Mouse (Mus musculus) bone marrow macrophage, adult 2 months (primary cell): ENCODE measurements around the gene Serinc5. TPM values are rescaled to one million over a fixed set of nuclear protein-coding genes. Genes with fewer than 3 reads are reported as not detected.

Source experiments
- H3K27ac ChIP-seq: 2 replicates; pipeline ENCODE4 v1.5.1; 2012; ENCODE audit warnings: low read depth, low read length; ENCODE audit not compliant: insufficient read depth
- H3K4me1 ChIP-seq: 2 replicates; pipeline ENCODE4 v1.6.1; 2012; ENCODE audit warnings: low read length; ENCODE audit not compliant: control insufficient read depth, insufficient read depth
- H3K4me3 ChIP-seq: 2 replicates; pipeline ENCODE4 v1.5.1; 2012; ENCODE audit warnings: mild to moderate bottlenecking, low read length, moderate library complexity; ENCODE audit not compliant: insufficient read depth
- CTCF ChIP-seq: IDR thresholded peaks from 2 replicates; pipeline ENCODE4 v1.5.1; 2012; ENCODE audit warnings: low read depth, mild to moderate bottlenecking, low read length, moderate library complexity
- POLR2A ChIP-seq: IDR thresholded peaks from 2 replicates; pipeline ENCODE4 v1.6.1; 2012; ENCODE audit warnings: mild to moderate bottlenecking, low read depth, low read length, borderline replicate concordance
- polyA plus RNA-seq: library from polyadenylated mRNA; stranded (reverse); fragments of >200 nt; gene quantifications from 2 replicates; pipeline ENCODE4 v1.2.4, GENCODE M21; 2012; ENCODE audit not compliant: missing spikeins, insufficient read depth, insufficient read length

Gene Serinc5
- polyA plus RNA-seq, 1 experiment = 17.5 TPM

- peak; percentile 49 for TF ChIP-seq CTCF
- TF ChIP-seq POLR2A = no peak
- Histone ChIP-seq H3K4me1 (no peaks in the 10 kb centered on the region), H3K27ac (no peak overlapping the region), H3K4me3 (no peak overlapping the region)
Observed at GRCm38 (mm10) chr13:92751726-92752565, 141.1 kb downstream of the Serinc5 start.

- H3K4me1 ChIP-seq = no peaks in the 10 kb centered on the region
- H3K4me3 ChIP-seq = no peak overlapping the region
- TF ChIP-seq CTCF (no peak), POLR2A (no peak)
- no peak overlapping the region for H3K27ac ChIP-seq
Observed at GRCm38 (mm10) chr13:92753676-92754075, 142.8 kb downstream of the Serinc5 start.

DNA sequence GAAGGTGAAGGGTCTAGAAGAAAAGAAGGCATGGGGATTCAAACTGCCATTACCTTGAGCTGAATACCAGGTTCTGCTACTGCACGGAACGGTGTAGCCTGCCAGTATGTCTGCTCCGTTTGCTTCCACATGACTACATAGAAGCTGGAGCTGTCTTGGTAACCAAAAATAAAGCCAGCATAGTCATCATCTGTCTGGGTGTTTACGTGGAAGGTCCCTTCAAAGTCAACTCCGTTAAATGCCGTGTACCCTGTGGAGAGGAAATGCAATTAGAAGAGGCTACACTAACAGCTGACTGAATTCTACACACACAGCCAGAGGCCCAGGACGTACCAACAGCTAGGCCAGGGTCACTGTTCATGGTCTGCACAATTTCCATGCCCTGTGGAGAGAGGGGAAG lies 144.1 kb downstream of the Serinc5 start:
- Histone ChIP-seq H3K27ac (no peak overlapping the region), H3K4me3 (no peak overlapping the region), H3K4me1 (no peaks in the 10 kb centered on the region)
- no peak for TF ChIP-seq POLR2A
- no peak for TF ChIP-seq CTCF

DNA sequence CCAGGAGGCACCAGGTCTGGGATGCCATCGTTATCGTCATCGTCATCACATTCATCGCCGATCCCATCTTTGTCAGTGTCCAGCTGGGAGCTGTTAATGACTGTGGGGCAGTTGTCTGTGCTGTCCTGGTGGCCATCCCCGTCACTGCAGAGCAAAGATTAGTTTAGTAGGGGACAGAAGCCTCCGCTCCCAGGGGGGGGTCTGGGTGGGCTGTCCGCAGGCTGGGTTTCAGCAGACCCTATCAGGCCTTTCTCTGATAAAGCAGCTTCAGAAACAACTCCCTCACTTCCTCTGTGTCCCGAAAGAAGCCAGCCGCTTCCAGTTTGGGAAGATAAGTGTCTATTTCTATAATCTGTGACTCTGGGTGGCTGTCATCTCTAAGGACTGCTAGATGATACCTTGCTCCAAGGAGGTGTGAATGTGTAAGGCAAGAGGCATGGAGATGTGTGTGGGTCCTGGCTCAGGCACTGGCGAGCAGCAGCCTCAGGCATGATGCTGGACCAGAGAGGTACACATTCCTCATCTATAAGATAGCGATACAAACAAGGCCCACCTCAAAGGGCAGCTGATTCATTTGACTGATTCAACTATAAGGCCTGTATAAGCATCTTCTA lies 147.2 kb downstream of the Serinc5 start:
- TF ChIP-seq POLR2A (no peak), CTCF (no peak)
- H3K4me3 ChIP-seq = no peak overlapping the region
- H3K4me1 ChIP-seq = no peaks in the 10 kb centered on the region
- H3K27ac ChIP-seq = no peak overlapping the region

- TF ChIP-seq POLR2A = no peak
- no peak for TF ChIP-seq CTCF
- H3K4me1 ChIP-seq = no peaks in the 10 kb centered on the region
- H3K4me3 ChIP-seq = no peak overlapping the region
- H3K27ac ChIP-seq = no peak overlapping the region
Observed at GRCm38 (mm10) chr13:92759096-92759495, 148.2 kb downstream of the Serinc5 start.

DNA sequence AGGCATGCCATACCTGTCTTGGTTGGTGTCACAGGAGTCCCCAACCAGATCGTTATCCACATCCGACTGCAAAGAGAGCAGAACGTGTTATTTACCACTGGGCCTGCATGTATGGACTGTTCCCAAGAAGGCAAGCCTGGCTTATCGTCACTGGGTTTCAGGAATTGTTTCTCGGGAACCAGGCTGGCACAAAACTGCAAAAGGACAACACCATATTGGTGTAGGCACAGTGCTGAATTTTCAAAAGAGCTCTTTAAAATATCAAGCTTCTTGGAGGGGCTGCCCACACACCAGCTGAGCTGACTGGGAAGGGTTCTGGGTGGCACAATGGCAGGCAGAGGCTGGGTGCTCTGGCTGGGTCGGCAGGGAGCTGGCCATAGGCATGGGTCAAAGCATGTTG lies 149.6 kb downstream of the Serinc5 start:
- H3K4me1 ChIP-seq = no peaks in the 10 kb centered on the region
- TF ChIP-seq POLR2A (no peak), CTCF (no peak)

More for the DNA sequence above, 149.6 kb downstream of the Serinc5 start:
- no peak overlapping the region for H3K4me3 ChIP-seq
- H3K27ac ChIP-seq = no peak overlapping the region

Other genes with a start within 250 kb of the Serinc5 start
- not detected in 2 replicates for gene Ankrd34b, start 185.2 kb upstream of the Serinc5 start, polyA plus RNA-seq
- 11.1 and 12.5 TPM in 2 replicates for gene Fam151b, start 127.1 kb upstream of the Serinc5 start, polyA plus RNA-seq
- gene Zfyve16, start 80.2 kb upstream of the Serinc5 start, polyA plus RNA-seq = 15.0 and 16.4 TPM in 2 replicates
- gene Spz1, start 34.9 kb upstream of the Serinc5 start, polyA plus RNA-seq = not detected in 2 replicates
- not detected in 2 replicates for gene Thbs4, start 183.7 kb downstream of the Serinc5 start, polyA plus RNA-seq
- 10.8 and 12.6 TPM in 2 replicates for gene Mtx3, start 233.7 kb downstream of the Serinc5 start, polyA plus RNA-seq